Mouse (Mus musculus) ES-E14 (cell line): Measurements from ENCODE around the gene Sufu.

ENCODE experiments used
- CHD2 ChIP-seq: IDR thresholded peaks from 2 replicates; pipeline ENCODE4 v1.6.1; 2014; ENCODE audit warnings: mild to moderate bottlenecking, low read depth, low read length, inconsistent platforms
- HCFC1 ChIP-seq: IDR thresholded peaks from 2 replicates; pipeline ENCODE4 v1.6.1; 2012; ENCODE audit warnings: low read length, inconsistent platforms, borderline replicate concordance; ENCODE audit not compliant: insufficient read depth
- MAFK ChIP-seq: IDR thresholded peaks from 2 replicates; pipeline ENCODE4 v1.6.1; 2014; ENCODE audit warnings: mild to moderate bottlenecking, low read depth, low read length, inconsistent platforms; ENCODE audit not compliant: insufficient read depth
- ZC3H11A ChIP-seq: IDR thresholded peaks from 2 replicates; pipeline ENCODE4 v1.6.1; 2012; ENCODE audit warnings: low read depth, mild to moderate bottlenecking, inconsistent platforms, low read length, borderline replicate concordance
- ZNF384 ChIP-seq: IDR thresholded peaks from 2 replicates; pipeline ENCODE4 v1.6.1; 2012; ENCODE audit warnings: low read depth, low read length, inconsistent platforms

- TF ChIP-seq MAFK (no peak), ZNF384 (no peak), HCFC1 (no peak), CHD2 (no peak), ZC3H11A (no peak)
Observed at GRCm38 (mm10) chr19:46375489-46375888, 21.2 kb upstream of the Sufu start.
